Mouse (Mus musculus) megakaryocyte-erythroid progenitor cell, adult 5-6 weeks (primary cell): ENCODE measurements around the gene Grrp1. TPM values are rescaled to one million over a fixed set of nuclear protein-coding genes. Genes with fewer than 3 reads are reported as not detected.
A peak's percentile ranks its signal among the peaks of the same experiment; 100 is the strongest.
"Not testable (repeated sequence)": the region's sequence is repeated elsewhere in the genome, so short reads cannot be mapped to it uniquely, and the experiment has no call there.

ENCODE experiments used
- ATAC-seq: replicated peaks from 2 replicates; pipeline ENCODE4 v1.8.0; 2016; ENCODE audit warnings: mild to moderate bottlenecking, inconsistent platforms; ENCODE audit not compliant: severe bottlenecking, poor library complexity, low FRiP score, low TSS enrichment
- total RNA-seq, 2 experiments: library from RNA; stranded (forward) in 1 of 2; stranded (reverse) in 1 of 2; fragments of 200-1000, 215-1000 nt in 1 of 2; fragments of >200 nt in 1 of 2; fragmentation: Nextera tagmentation in 1 of 2; gene quantifications; 2 replicates each; pipeline ENCODE4 v1.2.3; 2014 to 2017

The Grrp1 gene
- total RNA-seq, 2 experiments from 2014 or later: 0.52 TPM; not detected in 1

DNA sequence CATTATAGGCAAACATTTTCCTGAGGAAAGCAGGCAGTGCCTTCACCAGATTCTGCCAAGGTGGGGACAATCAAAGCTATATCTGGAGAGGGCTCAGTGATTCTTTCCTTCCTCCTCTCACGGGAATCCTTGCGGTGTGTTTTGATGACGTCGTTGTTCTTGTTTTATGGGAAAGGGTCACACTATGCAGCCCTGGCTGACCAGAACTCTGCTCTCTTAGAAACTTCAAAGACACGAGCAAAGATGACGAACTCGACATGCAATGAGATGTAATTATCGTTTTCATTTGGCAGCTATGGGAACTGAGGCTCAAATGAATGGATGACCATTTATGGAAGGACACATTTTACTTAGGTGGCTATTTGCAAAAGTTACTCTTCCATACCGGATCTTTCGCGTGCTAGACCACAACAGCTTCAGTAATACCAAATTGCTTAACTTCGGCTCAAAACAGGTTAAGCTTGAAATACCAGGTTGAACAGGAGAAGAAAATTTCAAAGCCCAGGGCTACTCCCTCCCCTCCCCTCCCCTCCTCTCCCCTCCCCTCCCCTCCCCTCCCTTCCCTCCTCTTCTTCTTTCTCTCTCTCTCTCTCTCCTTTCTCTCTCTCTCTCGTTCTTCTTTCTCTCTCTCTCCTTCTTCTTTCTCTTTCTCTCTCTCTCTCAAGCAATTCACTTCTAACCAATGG lies 19.0 kb upstream of the Grrp1 start:
- no peak for ATAC-seq

DNA sequence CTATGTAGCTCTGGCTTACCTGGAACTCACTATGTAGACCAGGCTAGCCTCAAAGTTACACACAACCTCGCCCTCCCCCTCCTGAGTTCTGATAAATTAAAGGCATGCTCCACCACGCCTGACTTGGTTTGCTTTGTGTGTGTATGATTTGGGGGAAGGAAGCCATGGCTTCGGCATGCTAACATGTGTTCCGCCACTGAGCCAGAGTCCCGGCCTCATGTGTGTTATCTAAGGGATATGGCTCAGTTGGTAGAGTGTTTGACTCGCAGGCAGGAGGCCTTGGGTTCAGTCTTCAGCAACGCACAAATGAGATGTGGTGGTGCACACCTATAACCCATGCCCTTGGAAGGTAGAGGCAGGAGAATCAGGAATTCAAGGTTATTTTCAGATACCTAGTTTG lies 18.1 kb upstream of the Grrp1 start:
- ATAC-seq: no peak

DNA sequence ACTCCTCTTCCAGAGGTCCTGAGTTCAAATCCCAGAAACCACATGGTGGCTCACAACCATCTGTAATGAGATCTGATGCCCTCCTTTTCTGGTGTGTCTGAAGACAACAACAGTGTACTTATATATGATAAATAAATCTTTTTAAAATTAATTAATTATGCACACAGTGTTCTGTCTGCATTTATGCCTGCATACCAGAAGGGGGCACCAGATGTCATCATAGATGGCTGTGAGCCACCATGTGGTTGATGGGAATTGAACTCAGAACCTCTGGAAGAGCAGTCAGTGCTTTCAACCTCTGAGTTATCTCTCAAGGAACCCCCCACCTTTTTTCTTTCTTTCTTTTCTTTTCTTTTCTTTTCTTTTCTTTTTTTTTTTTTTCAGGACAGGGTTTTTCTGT lies 15.7 kb upstream of the Grrp1 start:
- ATAC-seq: not testable (repeated sequence)

DNA sequence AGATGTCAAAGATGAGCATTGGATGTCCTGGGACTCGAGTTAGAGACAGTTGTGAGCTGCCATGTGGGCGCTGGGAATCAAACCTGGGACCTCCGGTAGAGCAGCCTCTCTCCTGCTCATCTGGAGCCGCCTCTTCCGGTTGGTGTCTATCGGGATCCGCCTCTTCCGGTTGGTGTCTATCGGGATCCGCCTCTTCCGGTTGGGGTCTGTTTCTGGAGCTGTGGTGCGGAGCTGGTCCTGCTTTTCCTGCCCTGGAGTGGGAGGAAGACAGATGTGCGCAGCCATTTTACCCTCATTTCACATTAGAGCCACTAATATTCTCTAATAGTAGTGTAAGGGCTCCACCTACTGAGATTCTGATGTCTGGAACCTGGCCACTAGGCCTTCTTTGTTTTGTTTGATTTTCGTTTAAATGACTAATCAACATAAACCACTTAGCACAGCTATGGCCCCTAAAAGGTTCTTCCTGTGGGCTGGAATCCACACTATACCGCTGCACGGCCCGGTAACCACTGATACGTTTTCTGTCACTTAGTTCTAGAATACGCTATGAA lies 14.3 kb upstream of the Grrp1 start:
- 0 out of 2 replicates have a peak, but pooled peaks have one; percentile 22 for ATAC-seq

DNA sequence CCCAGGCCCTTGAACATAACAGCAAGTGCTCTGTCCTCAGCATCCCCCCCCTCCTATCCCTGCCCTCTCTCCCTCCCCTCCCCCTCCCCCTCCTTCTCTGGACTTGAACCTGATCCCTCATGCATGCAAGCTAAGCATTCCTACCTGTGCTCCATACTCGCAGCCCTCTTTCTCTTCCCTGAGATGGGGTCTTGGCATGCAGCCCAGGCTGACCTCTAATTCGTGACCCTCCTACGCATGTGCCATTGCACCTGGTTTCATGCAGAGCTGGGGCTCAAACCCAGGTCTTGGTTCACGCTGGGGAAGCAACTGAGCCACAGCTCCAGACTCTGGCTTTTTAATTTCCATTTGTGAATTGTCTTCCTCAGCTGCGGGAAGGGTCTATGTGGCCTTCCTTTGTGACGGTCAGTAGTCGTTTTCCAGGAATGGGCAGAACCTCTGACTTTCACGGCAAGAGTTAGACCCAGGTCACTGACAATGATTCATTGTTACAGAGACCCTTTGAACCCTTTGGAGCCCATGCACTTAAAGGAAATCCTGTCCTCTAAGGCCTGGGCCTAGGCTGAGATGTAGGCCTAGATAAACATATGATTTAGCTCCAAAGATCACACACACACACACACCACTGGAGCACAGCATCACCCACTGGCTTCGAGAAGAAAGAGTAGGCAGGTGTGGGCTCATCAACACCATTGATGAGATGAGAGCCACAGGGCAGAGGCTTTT lies 12.1 kb upstream of the Grrp1 start:
- no peak for ATAC-seq

DNA sequence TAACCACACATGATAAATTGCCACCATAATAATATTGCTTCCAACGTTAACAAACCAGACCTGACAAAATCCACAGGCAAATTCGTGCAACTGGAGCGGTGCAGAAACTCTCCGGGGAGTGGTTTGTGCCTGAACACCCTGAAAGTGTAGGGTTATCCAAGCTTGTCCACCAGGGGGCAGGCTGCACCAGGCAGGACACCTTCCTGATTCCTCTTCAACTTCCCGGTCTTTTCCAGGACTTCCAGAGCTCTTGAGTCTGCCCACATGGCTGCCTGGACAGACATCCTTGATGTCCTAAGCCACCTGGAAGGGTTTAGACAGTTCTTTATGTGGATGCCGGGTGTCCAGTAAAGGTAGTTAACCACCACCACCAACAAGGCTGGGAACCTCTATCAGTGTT lies 9.3 kb upstream of the Grrp1 start:
- 0 out of 2 replicates have a peak, but pooled peaks have one; percentile 53 for ATAC-seq

DNA sequence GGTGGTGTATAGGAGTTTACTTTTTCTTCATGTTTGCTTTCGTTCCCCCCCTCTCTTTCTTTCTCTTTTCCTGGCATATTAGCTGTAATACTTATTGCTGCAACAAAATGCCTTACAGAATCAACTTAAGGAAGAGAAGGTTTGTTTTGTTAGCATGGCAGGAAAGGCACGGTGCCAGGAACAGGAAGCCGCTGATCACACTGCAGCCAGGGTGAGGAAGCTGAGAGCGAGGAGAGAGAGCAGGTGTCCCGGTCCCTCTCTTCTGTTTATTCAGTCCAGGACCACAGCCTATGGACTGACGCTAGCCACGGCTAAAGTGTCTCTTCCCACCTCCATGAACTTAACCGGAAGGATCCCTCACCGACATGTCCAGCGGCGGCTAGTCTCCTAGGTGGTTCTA lies 4.4 kb upstream of the Grrp1 start:
- ATAC-seq: no peak

DNA sequence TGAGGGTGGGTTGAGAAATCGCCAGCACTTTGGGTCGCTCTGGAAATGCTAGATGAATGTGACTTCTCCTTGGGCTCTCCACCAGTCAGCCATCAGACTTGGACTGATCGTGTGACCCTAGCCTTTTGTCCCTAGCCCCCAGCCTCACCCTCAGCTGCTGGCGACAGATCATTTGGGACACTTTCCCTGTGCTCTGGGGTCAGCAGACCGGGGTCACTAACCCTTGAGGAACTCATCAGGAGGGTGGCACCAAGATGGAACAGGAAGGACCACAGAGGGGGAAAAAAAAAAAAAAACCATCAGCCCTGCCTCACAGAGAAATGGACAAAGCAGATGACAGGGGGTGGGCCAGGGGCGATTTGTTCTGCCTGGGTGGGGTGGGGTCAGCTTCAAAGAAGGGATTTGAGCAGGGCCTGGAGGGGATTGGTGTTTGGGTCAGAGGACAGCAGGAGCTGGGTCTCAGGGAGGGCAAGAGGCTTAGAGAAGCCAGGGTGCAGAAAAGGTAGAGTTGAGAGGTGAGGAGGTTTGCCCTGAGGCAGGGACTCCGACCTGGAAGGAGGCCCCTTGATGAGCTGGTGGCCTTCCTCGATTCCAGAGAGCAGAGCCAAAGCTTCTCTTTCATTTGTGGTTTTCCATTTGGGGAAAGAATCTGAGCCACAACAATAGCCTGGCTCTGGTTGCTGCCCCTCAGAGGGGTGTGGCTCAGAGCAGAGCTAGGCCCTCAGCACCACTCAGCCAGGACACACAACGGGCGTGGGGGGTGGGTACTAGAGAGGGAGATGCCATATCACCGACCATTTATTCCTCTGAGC lies 3.5 kb upstream of the Grrp1 start:
- ATAC-seq: no peak

DNA sequence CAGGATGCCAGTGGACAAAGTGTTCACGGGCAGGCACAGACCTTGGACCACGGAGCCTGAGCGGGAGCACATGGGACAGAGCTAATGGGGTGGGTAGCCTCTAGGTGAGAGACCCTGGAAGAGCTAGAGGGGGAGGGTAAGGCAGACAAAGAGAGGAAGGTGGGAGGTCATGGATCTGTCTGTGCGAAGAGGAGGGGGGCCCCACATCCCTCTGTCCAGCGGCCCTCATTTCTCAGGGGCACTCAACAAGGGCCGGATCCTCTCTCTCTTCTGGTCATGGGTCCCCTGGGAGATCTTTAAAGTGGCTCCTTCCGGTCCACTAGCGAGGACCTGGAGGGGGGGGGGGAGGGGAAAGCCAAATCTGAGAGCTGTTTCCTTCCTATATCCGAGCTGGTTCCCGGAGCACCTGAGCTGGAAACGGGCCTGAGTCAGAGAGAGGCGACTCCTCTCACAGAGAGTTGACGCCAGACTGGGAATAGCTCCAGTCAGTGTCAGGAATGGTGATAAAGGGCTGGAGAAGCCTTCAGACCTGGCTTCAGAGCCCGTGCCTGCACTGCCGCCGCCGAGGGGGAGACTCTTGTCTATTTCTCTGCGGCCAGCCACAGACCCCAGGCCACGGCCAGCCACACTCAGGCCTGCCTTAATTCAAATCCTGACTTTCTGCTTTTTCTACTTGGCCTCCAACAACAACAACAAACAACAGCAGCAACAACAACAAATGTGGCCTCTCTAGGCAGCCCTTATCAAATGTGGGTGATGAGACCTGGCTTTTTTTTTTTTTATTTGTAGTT lies 2.7 kb upstream of the Grrp1 start:
- ATAC-seq: no peak

DNA sequence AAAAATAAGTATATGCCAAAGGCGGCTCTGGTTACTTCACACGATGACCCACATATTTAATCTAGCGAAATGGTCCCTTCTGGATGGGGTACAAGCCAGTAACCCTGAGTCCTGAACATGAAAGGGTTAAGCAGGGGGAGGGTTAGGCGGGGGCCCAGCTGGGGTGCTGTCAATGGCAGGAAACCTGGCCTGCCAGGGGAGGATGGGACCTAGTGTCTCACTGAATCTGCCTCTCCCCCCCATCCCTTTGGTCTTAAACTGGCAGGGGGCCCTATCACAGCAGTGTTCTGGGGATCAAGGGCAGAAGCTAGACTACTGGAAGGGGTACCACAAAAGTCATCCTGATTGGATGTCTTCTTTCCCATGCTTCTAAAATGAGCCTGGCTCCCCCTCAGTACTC lies 1.9 kb upstream of the Grrp1 start:
- no peak for ATAC-seq

DNA sequence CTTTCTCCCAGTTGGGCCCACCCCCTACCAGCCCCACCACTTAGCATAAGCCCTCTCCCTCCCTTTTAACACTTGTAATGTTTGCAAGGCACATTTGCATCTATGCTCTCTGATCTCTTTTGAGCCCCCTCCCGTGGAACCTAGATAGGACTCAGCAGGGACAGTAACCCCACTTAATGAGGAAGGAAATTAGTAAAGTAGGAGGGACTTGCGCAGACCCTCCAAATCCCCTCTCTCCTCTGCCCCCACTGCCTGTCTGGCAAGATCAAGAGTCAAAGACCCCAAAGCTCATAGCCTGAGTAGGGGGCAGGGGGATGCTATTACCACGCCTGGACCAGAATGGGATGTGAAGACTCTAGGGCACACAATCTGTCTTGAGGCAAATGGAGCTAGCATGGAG lies 929 bp upstream of the Grrp1 start:
- no peak for ATAC-seq

DNA sequence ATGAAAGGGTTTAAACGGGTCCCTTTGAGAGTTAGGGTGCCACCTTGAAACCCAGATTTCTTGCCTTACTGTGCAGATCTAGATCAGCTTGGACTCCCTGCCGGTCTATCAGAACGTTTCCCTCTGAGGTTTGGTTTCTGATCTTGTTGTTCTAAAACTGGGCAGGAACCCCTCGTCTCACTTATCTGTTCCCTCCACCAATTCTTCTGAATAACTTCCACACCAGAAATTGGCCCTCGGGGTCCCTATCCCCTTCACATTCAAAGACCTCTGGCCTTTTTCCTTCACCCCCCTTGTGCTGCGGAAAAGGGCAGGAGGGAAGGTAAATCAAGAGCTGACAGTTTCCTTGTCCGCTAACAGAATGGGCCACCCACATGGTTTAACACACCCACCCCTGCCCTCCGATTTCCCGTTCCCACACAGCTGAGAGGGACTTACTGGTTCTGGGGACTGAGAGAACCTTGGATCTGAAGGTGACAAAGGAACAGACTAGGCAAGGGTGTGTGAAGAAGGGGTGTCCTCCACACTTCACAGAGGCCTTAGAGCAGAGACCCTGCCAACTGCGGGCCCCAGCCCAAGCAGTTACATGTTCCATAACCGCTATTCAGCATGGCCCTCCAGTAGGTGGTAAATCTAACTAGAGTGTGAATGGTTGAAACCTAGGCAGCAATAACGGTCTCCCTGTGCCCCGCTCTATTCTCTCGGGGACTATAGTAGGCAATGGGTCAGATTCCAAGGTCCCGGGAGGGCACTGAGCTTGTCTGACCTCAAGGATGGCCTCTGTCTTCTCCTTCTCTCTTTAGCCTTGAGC lies 790 bp downstream of the Grrp1 start:
- ATAC-seq: no peak

DNA sequence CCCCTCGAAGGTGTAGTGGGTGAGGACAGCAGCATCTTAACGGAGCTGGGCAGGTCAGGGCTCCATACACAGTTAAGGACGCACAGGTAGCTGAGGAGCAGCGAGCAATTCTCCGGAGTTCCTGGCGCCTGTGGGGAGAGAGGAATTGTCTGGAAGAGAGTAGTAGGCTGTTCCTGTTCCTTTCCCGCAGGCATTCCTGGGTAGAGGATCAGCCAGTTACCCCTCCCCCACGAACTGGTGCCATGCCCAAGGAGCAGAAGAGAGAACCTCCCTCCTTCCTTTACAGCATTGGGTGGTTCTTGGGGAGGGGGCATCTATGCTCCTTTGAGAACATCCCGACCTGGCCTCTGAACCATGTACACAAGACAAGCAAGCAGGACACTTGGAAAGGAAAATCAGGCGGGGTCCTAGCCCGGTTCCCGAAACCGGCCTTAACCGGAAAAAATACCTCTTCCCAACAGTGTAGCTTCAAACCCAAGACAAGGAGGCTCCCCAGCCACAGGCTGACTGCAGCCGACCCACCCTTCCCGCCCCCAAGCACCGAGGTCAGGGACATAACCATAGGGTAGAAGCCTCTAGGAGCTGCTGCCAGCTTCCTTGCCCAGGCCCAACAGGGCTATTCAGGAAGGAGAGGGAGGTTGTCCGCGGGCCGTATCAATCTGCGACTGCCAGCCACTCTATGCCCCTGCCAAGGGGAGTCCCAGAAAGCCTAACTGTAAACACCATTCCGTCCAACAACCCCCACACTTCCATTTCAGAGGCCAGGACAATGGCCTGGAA lies 1.6 kb downstream of the Grrp1 start:
- no peak for ATAC-seq

DNA sequence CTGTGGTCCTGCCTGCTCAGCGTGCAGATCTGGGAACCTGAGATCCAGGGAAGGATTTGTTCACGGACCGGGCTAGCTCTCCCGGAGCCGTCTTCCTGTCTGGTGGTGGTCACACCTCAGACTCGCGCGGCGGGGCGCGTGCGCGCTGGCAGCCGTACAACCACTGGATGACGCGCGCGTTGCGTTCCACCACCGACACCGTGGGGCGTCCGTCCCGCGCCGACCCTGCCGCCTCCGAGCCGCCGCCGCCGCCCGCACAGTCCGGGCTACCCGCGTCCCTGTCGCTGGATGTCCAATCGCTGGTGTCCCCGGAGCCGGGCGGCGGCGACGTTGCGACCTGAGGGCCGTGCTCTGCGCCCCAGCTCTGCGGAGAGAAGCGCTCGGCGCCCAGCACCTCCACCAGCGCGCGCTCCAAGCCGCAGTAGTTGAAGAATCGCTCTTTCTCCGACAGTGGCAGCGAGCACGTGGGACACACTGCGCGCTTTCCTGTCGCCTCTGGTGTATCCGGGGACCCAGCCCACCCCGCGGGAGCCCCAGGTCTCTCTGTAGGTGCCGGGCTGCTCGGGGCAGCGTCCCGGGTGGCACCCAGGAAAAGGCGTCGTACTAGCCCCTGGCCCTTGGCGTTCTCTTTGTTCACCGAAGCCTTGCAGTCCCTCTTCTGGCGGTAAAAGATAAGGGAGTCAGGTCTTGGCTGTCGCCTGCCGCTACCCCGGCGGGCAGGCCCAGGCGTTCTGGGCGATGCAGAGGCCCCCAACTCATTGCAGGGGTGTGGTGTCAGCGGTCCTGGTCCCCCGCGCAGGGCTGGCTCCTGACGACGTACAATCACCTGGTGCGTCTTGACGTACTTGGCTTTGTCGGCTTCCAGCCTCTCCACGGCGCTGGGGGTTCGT lies 2.4 kb downstream of the Grrp1 start:
- ATAC-seq: peak; percentile 34

DNA sequence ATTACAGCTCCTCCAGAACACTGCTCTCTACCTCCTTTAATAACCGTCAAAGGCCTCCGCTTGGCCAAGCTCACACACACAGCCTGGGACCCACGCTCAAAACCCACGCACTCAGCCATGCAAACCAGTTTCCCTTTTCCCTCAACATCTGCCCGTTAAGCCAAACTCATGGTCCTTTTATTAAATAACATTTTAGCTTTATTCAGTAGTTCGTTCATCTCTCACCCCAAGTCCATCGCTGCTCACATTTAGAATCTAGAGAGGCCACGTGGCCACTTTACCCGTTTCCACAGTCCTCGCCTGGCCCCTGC lies 3.0 kb downstream of the Grrp1 start:
- ATAC-seq: no peak

DNA sequence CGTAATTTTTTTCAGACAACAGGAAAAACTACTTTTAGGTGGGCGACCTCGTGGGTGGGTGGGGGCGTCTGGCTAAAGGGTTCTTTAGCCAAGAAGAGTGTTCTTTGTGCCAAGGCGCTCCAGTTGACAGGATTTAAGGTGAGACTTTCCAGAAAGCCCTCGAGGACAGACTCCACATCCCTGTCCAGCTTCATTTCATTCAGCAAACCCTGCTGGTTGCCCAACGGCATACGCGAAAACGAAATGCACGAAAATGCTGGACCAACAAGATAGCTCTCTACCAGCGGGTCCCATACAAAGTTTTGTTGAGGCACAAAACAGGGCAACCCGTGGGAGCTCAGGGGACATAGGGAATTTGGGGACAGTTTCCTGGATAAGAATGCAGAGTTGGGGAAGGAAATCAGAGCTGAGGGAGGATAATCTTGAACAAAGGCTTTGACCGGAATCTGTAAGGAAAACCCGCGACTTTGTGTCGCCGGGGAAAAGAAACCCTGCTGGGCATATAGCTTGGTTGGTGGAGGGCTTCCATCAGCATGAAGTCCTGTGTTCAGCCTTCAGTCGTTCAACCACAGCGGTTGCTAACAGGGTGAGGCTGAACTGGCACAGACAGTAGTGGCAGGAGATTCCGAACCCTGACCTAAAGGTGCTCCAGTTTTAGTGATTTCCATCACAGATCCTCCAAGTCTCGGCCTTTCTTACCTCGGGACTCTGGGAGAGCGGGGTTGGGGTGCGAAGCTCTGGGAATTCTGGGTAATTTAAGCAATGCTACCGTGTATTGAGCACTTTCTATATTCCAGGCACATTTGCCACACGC lies 3.6 kb downstream of the Grrp1 start:
- ATAC-seq: no peak
